Mouse (Mus musculus): Measurements from ENCODE around the gene St7. TPM values are rescaled to one million over a fixed set of nuclear protein-coding genes. Genes with fewer than 3 reads are reported as not detected.
A peak's percentile ranks its signal among the peaks of the same experiment; 100 is the strongest.

St7 gene
- total RNA-seq, 1 experiment from 2014 or later, result 19.8 TPM

- no peak for DNase-seq
Observed at GRCm38 (mm10) chr6:17951779-17952178, 259.0 kb downstream of the St7 start.

GRCm38 (mm10) chr6:17963455-17963854 is 270.7 kb downstream of the St7 start:
- no peak for DNase-seq

DNA sequence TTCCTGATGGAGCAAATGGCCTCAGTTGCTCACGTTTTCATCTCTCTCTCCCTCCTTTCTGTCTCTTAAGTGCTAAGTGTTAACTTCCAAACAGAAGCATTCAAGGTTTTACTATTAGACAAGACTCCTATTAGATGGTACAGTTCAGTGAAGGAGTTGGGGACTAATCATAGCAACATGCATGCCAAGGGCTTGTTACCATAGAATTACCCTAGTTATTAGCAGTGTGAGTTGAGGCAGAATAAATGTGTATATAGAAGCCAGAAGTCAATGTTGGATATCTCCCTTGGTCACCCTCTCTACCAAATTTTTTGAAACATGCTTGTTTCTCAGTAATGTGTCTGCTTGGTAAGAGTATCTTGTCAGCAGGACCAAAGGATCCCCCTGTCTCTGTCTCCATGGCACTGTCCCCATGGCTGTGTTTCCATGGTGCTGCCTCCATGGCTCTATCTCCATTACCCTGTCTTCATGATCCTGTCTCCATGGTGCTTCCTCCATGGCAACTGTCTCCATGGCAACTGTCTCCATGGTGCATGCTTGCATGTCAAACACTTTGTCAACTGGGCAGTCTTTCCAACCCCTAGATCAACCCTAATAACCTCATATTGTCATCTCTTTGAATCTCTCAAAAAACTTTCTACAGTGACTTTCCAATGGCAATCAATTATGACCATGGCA is 275.9 kb downstream of the St7 start:
- no peak for DNase-seq

DNA sequence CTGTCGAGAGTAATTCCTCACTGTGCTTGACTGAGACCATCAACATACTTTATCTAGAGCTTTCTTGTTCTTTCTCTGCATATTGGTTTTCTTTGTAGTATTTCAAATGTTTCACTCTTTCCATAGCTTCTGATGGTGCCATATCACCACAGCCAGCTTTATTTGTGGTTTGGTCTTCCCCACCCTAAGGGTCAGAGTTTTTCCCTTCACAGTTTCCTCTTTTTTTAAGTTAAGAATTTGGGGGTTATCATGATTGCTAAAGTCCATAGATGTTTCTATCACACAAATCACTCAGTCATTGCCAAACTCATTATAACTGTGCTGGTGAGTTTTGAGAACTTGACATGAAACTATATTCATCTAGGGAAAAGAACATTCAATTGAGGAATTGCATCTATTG is 277.1 kb downstream of the St7 start:
- DNase-seq, result no peak

GRCm38 (mm10) chr6:17971393-17971792 is 278.7 kb downstream of the St7 start:
- DNase-seq, result no peak

DNA sequence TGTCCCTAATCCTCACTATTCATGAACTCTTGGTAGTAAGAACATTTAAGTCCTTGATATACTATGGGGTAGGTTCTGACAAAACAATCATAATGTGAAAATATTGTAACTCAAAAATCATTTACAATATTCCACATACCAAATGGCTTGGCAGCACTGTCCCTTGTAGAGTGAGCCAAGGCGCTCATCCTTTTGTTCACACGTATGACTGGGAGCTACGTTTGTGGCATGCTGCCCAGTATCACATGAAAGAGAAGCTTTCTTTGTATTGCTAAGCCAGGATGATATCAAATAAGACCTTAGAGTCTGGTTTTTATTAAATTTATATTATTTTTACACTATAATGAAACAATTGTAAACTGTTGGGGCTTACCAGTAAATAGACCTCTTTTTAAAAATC is 281.7 kb downstream of the St7 start:
- DNase-seq, result no peak

- no peak for DNase-seq
Observed at GRCm38 (mm10) chr6:17977165-17977564, 284.4 kb downstream of the St7 start.

DNA sequence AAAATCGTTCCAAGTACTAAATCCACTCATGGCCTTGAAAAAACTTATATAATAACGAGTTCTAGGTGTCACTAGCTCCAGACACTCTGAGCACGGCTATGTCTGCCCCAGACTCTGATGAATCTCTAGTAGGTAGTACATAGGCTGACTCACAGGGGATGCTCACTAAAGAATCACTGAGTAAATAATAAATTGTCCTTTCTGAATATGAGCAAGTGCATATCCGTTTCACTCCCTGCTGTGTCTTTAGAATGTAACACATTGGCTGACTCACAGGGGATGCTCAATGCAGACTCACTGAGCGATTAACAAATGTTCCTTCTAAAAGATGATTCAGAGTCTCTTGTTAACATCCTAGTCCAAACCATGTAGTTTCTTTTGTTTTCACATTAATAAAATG is 285.6 kb downstream of the St7 start:
- DNase-seq, result no peak

- DNase-seq, result no peak
Observed at GRCm38 (mm10) chr6:17978881-17979280, 286.1 kb downstream of the St7 start.

DNA sequence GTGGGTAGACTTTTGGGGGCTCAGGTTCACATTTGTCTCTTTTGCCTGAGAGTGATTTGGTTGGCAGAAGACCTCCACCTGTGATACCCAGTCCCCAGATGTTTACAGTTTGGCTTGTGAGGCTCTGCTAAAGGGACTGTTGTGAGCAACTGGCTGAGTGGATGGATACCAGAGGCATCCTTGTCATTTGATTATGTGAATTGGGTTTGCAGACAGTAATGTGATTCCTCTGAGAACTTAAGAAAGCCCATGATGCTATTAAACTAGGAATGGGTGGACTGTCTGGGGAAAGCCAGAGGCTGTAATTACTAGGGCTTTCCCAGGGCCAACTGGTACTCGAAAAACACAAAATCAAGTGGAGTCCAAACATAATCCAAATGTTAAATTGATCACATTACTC is 286.6 kb downstream of the St7 start:
- no peak for DNase-seq

DNA sequence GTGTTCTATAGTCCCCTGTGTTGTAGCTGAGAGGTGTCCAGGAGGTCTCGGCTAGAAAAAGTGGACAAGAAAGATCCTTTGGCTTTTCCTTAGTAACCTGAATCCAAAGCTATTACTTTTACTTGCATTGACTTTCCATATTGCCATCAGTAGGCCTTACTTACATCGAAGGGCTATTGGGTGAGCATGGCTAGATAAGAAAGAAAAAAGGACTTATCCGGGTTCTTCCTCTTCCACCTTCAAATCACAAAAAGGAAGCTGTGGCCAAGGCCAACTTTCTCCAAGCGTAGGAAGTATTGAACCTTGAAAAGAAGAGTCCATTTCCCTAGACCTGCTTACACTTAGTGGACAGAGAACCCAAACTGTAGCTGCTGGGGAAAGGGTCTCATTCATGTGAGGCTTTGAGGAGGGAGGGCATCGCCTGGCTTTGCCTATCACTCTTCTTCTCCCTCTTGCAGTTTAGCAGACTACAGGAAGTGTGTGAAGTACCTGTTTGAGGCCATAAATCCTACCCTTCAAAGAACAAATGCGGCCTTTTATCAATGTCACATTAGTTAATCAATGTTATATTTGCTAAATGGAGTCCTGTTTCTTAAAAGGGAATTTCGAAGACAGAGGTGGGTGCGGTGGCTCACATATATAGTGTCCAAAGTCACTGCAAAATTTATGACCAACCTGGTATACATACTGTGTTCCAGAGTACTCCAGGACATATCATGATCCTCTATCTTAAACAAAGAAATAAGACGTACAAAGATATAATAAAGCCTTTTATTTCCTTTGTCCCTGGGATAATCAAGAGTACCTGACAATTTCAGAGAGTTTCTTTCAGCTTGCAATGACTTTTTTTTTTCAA is 297.7 kb downstream of the St7 start:
- no peak for DNase-seq

DNA sequence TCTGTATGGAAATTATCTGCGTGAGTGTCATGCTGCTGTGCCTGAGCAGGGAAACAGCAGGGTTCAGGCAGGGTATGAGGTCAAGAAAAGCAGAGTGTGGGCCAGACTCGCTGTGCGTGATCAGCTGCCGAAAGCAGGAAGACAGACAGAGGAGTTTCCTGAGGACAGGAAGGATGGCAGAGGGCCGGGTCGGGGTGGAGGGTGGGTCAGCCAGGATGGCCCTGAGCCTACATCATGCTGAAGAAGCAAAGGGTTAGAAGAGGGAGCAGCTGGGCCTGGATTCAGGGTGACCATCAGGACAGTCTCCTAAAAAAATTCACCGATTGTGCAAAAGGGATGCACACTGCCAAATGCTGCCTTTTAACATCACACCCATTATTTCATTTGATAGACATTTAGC is 298.9 kb downstream of the St7 start:
- DNase-seq, result peak; percentile 5

Other genes with a start within 250 kb of the St7 start
- 9.6 and 14.3 TPM in 2 replicates for gene Met, start 229.1 kb upstream of the St7 start, total RNA-seq (2021)
- 134 and 144 TPM in 2 replicates for gene Capza2, start 56.7 kb upstream of the St7 start, total RNA-seq (2021)